Mouse (Mus musculus): ENCODE measurements around the gene Lrrc47. TPM values are rescaled to one million over a fixed set of nuclear protein-coding genes. Genes with fewer than 3 reads are reported as not detected.

The Lrrc47 gene
- polyA plus RNA-seq, 1 experiment = 42.5 TPM

DNA sequence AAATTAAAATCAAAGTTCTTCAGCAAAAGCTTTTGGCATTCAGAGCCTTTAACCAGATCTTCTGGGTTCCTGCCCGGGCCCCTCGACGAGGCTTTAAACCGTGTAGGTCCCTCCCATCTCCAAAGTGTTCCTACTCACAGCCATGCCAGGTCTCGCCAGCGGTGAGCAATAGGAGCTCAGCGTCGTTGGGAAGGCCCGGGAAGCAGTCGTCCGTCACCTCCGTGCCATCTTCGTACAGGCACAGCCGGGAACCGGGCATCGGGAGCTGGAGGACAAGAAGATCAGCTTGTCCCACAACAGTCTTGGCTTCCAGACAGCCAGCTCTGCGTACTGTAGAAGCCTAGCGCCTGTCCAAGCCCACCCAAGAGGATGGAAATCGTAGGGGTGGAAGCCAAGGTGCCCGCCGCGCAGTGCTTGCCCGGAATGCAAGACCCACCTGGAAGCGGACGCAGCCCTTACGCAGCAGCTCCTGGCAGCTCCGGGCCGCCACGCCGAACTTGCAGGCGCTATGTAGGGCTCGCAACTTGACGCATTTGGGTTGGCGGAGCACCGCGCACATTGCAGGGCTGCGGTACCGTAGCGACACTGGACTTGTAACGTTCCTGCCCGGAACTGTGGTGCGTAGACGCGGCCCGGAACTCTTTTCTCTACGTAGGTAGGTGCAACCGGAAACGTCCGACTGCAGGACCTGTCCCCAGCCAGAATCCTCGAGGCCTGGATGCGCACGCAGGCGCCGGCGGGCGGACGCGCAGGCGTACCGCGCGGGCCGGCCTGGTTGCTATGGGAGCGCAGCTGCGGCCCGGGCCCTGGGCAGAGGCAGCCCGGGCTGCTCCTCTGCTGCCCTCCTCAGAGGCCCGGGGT, 36.9 kb upstream of the Lrrc47 start, which contains the start of the genes Dffb and Cep104:
Dffb (minus strand) TSS at position 696 of the 861 bp plus-strand sequence.
Cep104 (plus strand) TSS at position 764 of the 861 bp plus-strand sequence.
- peaks cover 5% of the 10 kb centered on the region for H3K36me3 ChIP-seq (ENCODE audit: control insufficient read depth, insufficient read depth)
- peak within 1 kb of the TSS; percentile 28 for H3ac ChIP-seq (ENCODE audit: control insufficient read depth, insufficient read length)
- H3K4me3 ChIP-seq = peak within 1 kb of the TSS; percentile 87
- peaks cover 26% of the 10 kb centered on the region for H3K79me2 ChIP-seq (ENCODE audit: control insufficient read depth, insufficient read depth)
- no peaks in the 10 kb centered on the region for H3K27me3 ChIP-seq (ENCODE audit: control insufficient read depth, insufficient read depth, insufficient read length)
- no peak for TF ChIP-seq USF1 (IDR thresholded peaks at IDR 0.05; ENCODE audit: low read depth)
- peak in 2 of 3 experiments; percentile 80 to 81 for TF ChIP-seq MYOG (IDR thresholded peaks at IDR 0.05; ENCODE audit: control insufficient read depth in 1 of 3, insufficient read depth in 1 of 3, insufficient read length in 2 of 3, low read depth in 2 of 3)
- no peak for TF ChIP-seq TCF12 (IDR thresholded peaks at IDR 0.05; ENCODE audit: insufficient read depth, poor library complexity, severe bottlenecking)
- no peak for TF ChIP-seq CEBPB (IDR thresholded peaks at IDR 0.05; ENCODE audit: insufficient read depth, poor library complexity, severe bottlenecking)
- peak; percentile 17 for TF ChIP-seq TCF3 (IDR thresholded peaks at IDR 0.05; ENCODE audit: insufficient read length, low read depth)
- TF ChIP-seq MAX (IDR thresholded peaks at IDR 0.05; ENCODE audit: low read depth) = peak; percentile 84
- TF ChIP-seq MYOD1 (IDR thresholded peaks at IDR 0.05; ENCODE audit: control insufficient read depth in 1 of 3, insufficient read length in 2 of 3, low read depth in 2 of 3) = peak in 2 of 3 experiments; percentile 20 to 62
- TF ChIP-seq E2F4 (IDR thresholded peaks at IDR 0.05; ENCODE audit: insufficient read depth) = peak; percentile 49
- peak; percentile 24 for TF ChIP-seq REST (IDR thresholded peaks at IDR 0.05; ENCODE audit: insufficient read depth, insufficient read length)
- peak; percentile 64 for TF ChIP-seq POLR2AphosphoS2 (IDR thresholded peaks at IDR 0.05; ENCODE audit: insufficient read length, low read depth)
- peak; percentile 77 for TF ChIP-seq POLR2A (IDR thresholded peaks at IDR 0.05; ENCODE audit: insufficient read length, low read depth)
- TF ChIP-seq SRF (IDR thresholded peaks at IDR 0.05; ENCODE audit: control insufficient read depth, insufficient read length, low read depth) = no peak
- peak within 1 kb of the TSS; percentile 83 for H3K4me2 ChIP-seq (ENCODE audit: low read depth)

DNA sequence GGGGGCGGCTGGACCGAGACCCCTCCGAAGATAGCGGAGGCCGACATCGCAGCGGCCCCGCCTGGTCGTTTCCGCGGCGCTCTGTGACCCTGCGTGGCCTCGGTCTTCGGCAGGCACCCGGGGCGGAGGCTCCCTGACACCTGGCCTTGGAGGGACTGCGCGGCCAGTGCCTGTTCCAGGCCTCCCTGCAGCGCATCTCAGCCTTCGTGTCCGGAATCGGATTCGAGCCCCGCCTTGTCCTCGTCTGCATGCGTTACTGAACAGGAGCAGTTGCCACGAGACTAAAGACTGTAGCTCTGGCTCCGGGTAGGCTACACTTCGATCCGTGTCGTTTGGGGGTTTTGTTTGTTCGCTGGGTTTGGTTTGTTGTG, 36.3 kb upstream of the Lrrc47 start:
- no peaks in the 10 kb centered on the region for H3K27me3 ChIP-seq (ENCODE audit: control insufficient read depth, insufficient read depth, insufficient read length)
- peak overlapping the region; percentile 82 for H3K4me2 ChIP-seq (ENCODE audit: low read depth)
- TF ChIP-seq MYOD1 (IDR thresholded peaks at IDR 0.05; ENCODE audit: control insufficient read depth in 1 of 3, insufficient read length in 2 of 3, low read depth in 2 of 3) = no peak
- TF ChIP-seq USF1 (IDR thresholded peaks at IDR 0.05; ENCODE audit: low read depth) = no peak
- peaks cover 6% of the 10 kb centered on the region for H3K36me3 ChIP-seq (ENCODE audit: control insufficient read depth, insufficient read depth)
- peak overlapping the region; percentile 87 for H3K4me3 ChIP-seq
- peaks cover 26% of the 10 kb centered on the region for H3K79me2 ChIP-seq (ENCODE audit: control insufficient read depth, insufficient read depth)
- H3ac ChIP-seq (ENCODE audit: control insufficient read depth, insufficient read length) = peak overlapping the region; percentile 28

GRCm38 (mm10) chr4:153975768-153976167, 35.8 kb upstream of the Lrrc47 start:
- TF ChIP-seq MYOG (IDR thresholded peaks at IDR 0.05; ENCODE audit: control insufficient read depth in 1 of 3, insufficient read depth in 1 of 3, insufficient read length in 2 of 3, low read depth in 2 of 3) (peak in 1 of 3 experiments; percentile 4), USF1 (IDR thresholded peaks at IDR 0.05; ENCODE audit: low read depth) (no peak)
- Histone ChIP-seq H3K4me2 (ENCODE audit: low read depth) (peak overlapping the region; percentile 82), H3K36me3 (ENCODE audit: control insufficient read depth, insufficient read depth) (peaks cover 6% of the 10 kb centered on the region), H3K27me3 (ENCODE audit: control insufficient read depth, insufficient read depth, insufficient read length) (no peaks in the 10 kb centered on the region), H3K4me3 (peak overlapping the region; percentile 87), H3K79me2 (ENCODE audit: control insufficient read depth, insufficient read depth) (peaks cover 26% of the 10 kb centered on the region), H3ac (ENCODE audit: control insufficient read depth, insufficient read length) (peak overlapping the region; percentile 28)

DNA sequence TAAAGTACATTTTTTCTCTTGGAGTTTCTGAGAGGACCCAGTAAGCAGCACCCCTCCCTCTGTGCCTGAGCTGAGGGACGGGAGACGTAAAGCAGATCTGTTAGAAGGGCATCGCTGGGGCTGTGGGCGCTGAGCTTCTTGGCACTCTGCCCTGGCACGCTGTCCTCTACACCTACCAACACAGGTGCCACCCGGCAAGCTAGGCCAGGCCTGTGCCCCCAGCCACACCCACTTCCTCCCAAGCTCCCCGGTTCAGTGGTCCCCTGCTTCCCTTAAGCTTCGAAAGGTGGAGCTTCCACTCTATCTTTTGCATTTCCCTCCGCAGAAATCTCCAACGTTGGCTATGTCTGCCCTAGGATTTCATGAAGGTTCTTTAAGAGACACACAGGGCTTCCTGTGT, 32.3 kb upstream of the Lrrc47 start:
- no peak for TF ChIP-seq MAX (IDR thresholded peaks at IDR 0.05; ENCODE audit: low read depth)
- no peak for TF ChIP-seq E2F4 (IDR thresholded peaks at IDR 0.05; ENCODE audit: insufficient read depth)
- no peak for TF ChIP-seq REST (IDR thresholded peaks at IDR 0.05; ENCODE audit: insufficient read depth, insufficient read length)
- no peak for TF ChIP-seq POLR2AphosphoS2 (IDR thresholded peaks at IDR 0.05; ENCODE audit: insufficient read length, low read depth)
- Histone ChIP-seq H3K36me3 (ENCODE audit: control insufficient read depth, insufficient read depth) (peaks cover 13% of the 10 kb centered on the region), H3K4me3 (no peak overlapping the region), H3K27me3 (ENCODE audit: control insufficient read depth, insufficient read depth, insufficient read length) (no peaks in the 10 kb centered on the region), H3K4me2 (ENCODE audit: low read depth) (no peak overlapping the region), H3ac (ENCODE audit: control insufficient read depth, insufficient read length) (no peak overlapping the region), H3K79me2 (ENCODE audit: control insufficient read depth, insufficient read depth) (peaks cover 26% of the 10 kb centered on the region)

DNA sequence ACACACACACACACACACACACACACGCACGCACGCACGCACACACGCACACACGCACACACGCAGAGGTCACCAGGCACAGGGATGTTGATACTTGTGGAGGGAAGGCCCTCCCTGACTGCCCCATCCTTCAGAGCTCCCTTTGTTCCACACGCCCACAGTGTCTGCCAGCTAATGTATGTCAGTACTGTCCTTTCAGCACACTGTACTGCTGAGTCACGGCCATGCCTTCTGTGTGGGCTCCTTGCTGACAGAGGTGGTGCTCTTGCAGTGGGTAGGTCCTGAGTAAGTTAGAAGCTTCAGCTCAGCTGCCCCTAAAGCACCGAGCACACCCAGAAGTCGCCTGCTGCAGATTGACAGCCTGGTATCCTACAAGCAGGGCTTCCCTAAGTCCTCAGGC, 31.1 kb upstream of the Lrrc47 start:
- Histone ChIP-seq H3K36me3 (ENCODE audit: control insufficient read depth, insufficient read depth) (peaks cover 13% of the 10 kb centered on the region), H3K4me2 (ENCODE audit: low read depth) (no peak overlapping the region), H3K79me2 (ENCODE audit: control insufficient read depth, insufficient read depth) (peaks cover 22% of the 10 kb centered on the region), H3K4me3 (no peak overlapping the region), H3ac (ENCODE audit: control insufficient read depth, insufficient read length) (no peak overlapping the region), H3K27me3 (ENCODE audit: control insufficient read depth, insufficient read depth, insufficient read length) (no peaks in the 10 kb centered on the region)
- TF ChIP-seq POLR2A (IDR thresholded peaks at IDR 0.05; ENCODE audit: insufficient read length, low read depth) = no peak
- TF ChIP-seq CEBPB (IDR thresholded peaks at IDR 0.05; ENCODE audit: insufficient read depth, poor library complexity, severe bottlenecking) = no peak
- no peak for TF ChIP-seq MAX (IDR thresholded peaks at IDR 0.05; ENCODE audit: low read depth)
- no peak for TF ChIP-seq TCF3 (IDR thresholded peaks at IDR 0.05; ENCODE audit: insufficient read length, low read depth)
- TF ChIP-seq USF1 (IDR thresholded peaks at IDR 0.05; ENCODE audit: low read depth) = no peak
- TF ChIP-seq POLR2AphosphoS2 (IDR thresholded peaks at IDR 0.05; ENCODE audit: insufficient read length, low read depth) = no peak
- TF ChIP-seq MYOG (IDR thresholded peaks at IDR 0.05; ENCODE audit: control insufficient read depth in 1 of 3, insufficient read depth in 1 of 3, insufficient read length in 2 of 3, low read depth in 2 of 3) = no peak
- no peak for TF ChIP-seq SRF (IDR thresholded peaks at IDR 0.05; ENCODE audit: control insufficient read depth, insufficient read length, low read depth)
- TF ChIP-seq REST (IDR thresholded peaks at IDR 0.05; ENCODE audit: insufficient read depth, insufficient read length) = no peak

Measured in myocyte (in vitro differentiated cells).